Mouse (Mus musculus) ZHBTc4 (cell line): ENCODE measurements around the gene Tsnaxip1.
A peak's percentile ranks its signal among the peaks of the same experiment; 100 is the strongest.

ENCODE experiments used
- DNase-seq: peaks from one replicate; pipeline ENCODE4 v3.0.0-alpha.2; 2011; ENCODE audit warnings: low read depth, low spot score

The Tsnaxip1 gene

GRCm38 (mm10) chr8:105860143-105860981 lies 32.8 kb downstream of the Tsnaxip1 start, which contains the start of gene Nutf2:
Gene Nutf2 (plus strand): TSS chr8:105860580.
- DNase-seq, result peak; percentile 100

DNA sequence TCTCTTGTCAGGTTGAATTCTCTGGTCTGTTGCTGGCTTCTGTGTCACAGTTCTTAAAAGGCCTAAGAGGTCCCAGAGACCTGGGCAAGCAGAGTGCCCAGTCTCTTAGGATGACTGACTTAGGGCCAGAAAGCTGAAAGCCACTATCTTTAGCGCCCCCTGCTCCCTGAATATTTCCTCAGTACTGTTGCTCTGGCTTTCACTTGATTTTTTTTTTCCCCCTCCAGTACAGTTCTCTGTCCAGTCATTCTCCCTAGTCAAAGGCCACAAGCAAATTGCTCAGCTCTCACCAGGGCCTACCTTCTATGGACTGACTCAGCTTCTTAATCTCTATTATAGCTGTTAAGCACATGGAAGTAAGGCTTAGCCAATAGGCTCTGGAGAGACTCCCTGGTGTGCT lies 34.4 kb downstream of the Tsnaxip1 start:
- no peak for DNase-seq

DNA sequence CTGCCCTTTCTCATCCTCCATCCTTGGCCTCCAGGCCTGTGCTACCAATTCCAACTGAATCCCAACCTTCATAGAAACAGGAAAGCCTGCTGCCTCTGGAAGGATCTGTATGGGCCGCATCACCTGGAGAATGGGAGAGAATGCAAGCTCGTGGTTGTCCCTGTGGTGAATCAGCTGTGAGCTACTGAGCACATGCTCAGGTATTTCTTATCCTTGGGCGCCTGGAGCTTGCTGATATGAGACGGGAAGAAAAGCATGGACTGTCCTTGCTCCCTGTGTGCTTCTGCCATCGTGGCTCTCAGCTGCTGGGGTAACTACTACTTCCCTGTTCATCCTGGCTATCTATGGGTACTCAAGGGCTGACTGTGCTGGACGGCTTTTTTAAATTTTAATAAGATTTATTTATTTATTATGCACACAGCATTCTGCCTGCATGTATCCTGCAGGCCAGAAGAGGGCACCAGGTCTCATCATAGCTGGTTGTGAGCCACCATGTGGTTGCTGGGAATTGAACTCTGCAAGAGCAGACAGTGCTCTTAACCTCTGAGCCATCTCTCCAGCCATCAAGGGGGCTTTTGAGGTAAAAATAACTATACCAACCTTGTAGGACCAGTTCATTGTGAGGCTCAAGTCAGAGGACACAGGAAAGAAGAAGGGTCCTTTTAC lies 39.0 kb downstream of the Tsnaxip1 start:
- peak; percentile 38 for DNase-seq

DNA sequence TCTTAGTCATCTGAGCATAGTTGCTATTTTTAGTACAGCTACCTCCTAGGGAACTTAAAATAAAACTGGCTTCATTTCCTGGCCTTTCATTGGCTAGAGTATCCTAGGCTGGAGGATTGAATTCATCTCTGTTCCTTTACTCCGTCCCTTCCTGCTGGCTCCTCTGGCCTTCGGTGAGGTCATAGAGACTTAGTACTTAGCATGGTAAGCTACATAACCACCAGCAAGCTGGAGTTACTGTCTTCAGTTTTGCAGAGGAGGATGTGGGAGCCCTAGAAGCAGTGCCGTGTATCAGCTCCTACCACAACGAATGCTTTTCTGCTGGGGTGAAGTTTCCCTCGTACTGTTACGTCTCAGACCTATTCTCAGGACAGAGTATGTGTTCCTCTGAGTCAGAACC lies 46.8 kb downstream of the Tsnaxip1 start:
- DNase-seq, result no peak

DNA sequence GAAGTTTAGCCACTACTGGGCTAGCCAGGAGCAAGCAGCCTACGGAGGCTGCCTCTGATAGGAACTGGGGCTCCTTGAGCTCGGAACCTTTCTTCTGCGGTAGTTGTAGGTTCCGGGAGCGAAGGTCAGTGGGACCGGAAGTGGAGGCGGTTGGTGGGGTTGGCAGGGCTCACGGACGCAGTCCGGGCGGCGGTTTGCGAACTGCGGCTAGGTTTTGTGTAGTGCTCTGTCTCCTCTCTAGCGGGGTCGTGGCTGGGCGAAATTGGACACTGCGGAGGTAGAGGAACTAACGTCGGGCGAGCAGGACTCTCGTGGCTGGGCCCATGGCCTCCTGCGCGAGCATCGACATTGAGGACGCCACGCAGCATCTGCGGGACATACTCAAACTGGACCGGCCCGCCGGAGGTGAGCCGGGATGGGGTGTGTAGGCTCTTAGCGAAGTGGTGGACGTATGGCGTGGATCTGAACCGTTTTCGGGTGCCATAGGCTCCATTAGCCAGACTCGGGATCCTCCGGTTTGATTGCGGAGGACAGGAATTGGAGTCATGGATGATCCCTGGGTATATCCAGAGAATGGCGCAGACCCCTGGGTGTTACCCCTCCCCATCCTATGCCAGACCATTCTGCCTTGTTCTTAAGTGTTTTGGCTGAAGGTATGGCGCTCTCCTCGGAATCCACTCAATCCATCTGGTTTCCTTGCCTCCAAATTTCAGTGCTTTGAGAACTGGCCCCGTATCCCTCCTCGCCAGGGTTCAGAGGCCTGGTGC lies 53.4 kb downstream of the Tsnaxip1 start, which contains the start of gene Edc4:
Gene Edc4, plus strand, starts transcription at position 128 of the 767 bp plus-strand sequence.
- DNase-seq, result peak; percentile 92

DNA sequence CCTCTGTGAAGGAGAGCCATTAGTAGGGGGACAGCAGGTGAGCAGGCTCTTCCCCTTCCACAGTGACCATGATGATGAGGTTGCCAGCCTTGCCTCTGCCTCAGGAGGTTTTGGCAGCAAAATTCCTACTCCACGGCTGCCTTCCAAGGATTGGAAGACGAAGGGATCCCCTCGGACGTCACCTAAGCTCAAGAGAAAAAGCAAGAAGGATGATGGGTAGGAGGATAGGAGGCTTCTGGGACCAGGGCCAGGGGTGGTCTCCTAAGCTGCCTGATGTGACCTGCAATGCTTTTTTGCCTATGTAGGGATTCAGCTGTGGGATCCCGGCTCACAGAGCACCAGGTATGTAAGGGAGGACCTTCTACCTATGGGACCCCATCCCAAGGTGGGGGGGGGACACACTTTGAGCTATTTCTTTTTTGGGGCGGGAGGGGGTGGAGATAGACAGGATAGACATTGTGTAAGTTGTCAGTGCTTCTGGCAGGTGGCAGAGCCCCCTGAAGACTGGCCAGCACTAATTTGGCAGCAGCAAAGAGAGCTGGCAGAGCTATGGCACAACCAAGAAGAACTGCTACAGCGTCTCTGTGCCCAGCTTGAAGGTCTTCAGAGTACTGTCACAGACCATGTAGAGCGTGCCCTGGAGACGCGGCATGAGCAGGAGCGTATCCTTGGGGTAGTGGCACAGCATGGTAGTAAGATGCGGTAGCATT lies 62.4 kb downstream of the Tsnaxip1 start:
- DNase-seq, result no peak

DNA sequence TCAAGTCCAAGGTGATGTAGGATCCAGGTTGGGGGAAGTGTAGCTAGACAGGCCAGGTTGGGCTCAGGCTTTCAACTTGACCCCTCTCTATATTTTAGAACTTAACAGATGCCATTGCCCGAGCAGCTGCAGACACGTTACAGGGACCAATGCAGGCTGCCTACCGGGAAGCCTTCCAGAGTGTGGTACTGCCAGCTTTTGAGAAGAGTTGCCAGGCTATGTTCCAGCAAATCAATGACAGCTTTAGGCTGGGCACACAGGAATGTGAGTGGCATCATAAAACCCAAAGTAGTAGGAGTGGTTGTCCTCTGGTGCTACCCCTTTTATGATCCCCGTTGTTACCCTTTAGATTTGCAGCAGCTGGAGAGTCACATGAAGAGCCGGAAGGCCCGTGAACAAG lies 63.3 kb downstream of the Tsnaxip1 start:
- DNase-seq, result no peak

- peak; percentile 51 for DNase-seq
These were observed 64.9 kb downstream of the Tsnaxip1 start for GRCm38 (mm10) chr8:105892432-105892831.

GRCm38 (mm10) chr8:105893339-105893738 lies 65.8 kb downstream of the Tsnaxip1 start, which contains the start of gene Nrn1l:
Gene Nrn1l (plus strand): TSS chr8:105893567.
- DNase-seq, result peak; percentile 92
